Mouse (Mus musculus): ENCODE measurements at regions not wholly inside any gene's neighbourhood (a gene's known extent, or its start where the extent isn't known, plus 50 kb on each side); places are given as distances from the start of the nearest gene placed in this dataset.
A peak's percentile ranks its signal among the peaks of the same experiment; 100 is the strongest.

DNA sequence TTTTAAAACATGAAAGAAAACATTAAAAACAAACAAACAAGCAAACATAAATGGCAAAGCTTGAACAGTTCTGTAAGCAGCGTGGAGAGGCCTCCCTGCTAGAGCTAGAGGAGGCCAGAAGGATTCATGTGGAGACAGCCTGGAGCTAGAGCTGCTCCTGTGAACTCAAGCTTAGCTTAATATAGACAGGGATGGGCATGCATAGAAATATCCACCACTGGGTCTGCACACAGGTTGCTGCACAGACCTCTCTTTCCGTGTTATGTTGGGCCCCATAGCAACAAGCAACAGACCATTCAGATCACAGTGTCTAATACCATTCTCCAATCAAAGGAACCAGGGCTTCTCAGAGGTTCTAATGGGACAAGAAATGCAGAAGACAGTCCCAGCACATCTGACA, 122.9 kb upstream of the Magi3 start:
- DNase-seq (ENCODE audit: low spot score) = no peak

DNA sequence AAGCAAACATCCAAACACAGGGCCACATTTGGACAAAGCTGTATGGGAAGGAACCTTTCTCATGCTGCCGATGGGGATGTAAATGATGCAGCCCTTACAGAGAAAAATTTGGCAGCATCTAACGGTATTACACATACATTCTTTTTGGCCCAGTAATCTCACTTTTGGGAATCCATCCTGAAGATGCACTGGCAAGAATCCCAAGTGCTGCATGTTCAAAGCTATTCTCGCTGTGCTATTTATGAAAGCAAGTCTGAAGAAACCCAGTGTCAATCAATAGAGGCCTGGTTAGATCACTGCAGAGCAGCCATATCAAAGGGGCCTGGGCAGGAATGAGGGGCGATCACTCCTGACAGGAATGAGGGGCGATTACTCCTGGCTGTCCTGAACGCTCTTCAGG, 122.0 kb upstream of the Magi3 start:
- peak; percentile 30 for DNase-seq (ENCODE audit: low spot score)

DNA sequence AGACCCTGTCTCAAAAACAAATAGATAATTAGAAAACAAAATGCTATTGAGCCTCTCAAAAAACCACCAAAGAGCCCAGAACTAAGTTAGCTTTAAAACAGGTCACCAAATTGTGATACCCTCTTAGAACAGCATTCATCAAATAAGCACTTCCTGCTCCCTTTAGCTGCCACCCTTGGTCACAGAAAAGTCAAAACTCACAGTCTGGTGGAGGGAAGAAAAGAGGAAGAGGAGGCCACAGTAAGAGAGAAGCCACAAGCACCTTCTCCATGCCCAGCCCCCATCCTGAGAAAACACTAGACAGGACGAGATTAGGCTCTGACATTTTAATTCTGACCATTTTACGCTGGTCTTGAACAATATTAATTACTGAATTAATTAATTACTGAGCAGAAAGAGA, 120.2 kb upstream of the Magi3 start:
- DNase-seq (ENCODE audit: low spot score) = no peak

DNA sequence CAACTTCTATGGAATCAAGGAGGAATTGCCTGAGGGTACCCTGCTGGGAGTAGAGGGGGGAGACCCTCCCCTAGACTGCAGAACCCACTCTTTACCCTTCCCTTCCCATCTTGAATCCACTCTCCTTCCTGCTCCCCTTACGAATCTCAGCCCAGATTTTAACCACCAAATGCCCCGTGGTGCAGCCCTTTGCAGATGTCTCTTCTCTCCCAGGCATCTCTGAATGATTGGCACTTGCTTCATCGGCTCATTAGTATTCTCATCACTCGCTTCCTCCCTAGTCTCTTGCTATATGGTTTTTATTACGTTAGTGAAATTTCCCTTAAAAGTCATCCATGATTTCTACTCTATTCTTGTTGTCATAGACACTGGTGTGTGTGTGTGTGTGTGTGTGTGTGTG, 116.7 kb upstream of the Magi3 start:
- DNase-seq (ENCODE audit: low spot score) = no peak

DNA sequence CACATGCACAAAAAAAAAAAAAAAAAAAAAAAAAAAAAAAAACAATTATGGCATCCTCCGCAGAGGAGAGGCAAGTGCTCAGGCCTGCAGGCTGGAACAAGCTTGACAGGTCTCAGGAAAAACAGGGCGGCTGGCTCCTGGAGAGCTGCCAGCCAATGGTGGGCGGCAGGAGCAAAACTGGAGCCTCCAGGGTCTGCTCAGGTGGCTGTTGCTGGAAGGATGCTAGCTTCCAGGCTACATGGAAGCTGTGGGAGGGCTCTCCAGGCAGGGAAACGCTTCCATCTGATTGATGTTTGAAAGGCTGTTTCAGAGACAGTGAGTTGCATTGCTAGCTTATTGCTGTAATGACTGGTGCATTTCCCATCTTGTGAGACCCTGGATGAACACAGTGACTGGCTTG, 116.1 kb upstream of the Magi3 start:
- DNase-seq (ENCODE audit: low spot score) = no peak

DNA sequence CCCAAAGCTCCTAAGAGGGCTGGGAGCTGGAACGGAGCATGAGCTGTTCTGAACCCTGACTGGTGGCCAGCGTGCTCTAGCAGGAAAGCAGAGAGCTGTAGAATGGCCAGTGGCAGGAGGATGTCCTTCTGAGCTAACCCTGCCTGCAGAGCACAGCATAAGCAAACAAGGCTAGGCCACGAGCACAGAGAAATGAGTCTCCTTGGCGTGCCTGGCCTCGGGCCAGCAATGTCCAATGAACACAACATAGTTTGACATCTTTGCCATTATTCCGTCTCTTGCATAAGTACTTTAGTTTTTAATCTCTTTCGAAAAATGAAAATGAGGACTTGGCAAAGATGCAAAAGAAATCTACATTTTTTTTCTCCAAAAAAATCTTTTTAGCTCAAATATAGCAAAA, 114.6 kb upstream of the Magi3 start:
- no peak for DNase-seq (ENCODE audit: low spot score)

DNA sequence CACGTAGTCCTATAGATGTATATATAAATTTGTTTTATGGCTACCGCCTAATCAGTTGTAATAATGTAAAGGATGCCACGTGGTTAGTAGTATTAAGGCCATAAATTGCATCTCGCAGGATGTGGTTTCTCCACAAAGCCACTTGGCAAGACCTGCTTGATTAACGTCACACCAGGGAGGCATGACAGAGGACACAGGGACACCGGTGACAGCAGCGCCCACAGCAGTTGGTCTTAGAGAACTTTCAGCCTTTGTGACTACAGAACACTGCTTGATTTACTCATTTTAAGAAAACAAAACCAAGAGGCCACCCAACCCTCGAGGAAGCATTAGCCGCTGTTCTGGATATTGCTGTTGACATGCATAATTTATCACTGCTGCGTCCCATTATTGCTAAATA, 113.2 kb upstream of the Magi3 start:
- DNase-seq (ENCODE audit: low spot score) = no peak

DNA sequence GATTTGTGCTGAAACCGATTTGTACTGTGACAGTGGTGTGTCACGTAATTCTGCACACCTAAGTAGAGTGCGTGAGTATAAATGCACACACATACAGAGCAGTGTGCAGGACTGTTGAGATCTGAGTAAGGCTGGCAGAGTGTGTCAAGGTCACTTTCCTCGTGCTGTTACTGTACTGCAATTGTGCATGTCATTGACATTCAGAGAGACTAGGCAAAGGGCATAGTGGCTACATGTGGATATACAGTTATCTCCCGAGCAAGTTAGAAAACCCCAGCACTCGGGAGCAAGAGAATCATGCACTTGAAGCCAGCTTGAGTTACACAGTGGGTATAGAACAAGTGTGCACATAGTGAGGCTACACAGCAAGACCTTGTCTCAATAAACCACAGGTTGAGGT, 110.5 kb upstream of the Magi3 start:
- DNase-seq (ENCODE audit: low spot score) = no peak

DNA sequence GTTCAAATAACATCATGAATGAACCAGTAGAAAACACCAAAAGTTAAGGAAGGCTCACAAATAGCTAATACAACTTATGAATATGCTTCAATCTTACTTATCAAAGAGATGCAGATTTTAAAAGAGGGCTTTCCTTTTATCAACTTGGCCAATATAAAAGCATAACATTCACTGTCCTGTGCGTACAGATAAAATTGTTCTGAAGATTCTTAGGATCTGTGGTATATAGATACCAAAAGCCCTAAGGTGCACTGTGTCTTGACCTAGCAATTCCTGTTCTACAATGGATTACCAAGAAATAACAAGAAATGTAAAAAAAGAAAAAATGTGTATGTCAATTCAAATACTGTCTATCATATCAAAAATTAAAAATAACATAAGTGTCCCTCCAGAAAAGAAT, 107.7 kb upstream of the Magi3 start:
- no peak for DNase-seq (ENCODE audit: low spot score)

DNA sequence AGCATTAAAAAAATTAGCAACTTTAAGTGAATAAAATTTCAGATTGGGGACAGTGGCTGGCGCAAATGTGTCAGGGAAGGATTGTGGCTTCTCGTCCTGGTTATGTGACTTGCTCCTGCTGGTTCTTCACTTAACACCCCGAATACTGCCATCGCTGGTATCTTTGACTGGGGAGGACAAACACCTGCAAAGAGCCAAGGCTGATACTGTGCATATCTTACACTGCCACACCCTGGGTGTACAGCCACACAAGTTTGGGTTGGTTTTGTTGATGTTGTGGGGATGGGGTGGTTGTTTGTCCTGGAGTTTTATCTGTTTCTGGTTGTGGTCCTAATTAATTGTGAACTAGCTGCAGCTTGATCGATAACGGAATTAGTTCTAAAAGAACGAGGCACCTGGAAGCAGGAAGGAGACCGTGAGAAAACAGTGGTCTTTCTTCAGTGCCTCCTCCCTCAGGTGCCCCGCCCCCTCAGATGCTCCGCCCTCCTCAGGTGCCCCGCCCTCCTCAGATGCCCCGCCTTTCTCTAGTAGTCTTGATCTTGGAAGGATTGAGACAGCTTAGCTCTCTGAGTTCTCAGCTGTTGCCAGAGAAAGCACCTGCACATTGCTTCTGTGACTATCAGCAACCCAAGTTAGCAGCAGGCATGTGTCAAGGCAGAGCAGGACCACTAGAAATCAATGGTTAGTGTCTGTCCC, 107.0 kb upstream of the Magi3 start:
- DNase-seq (ENCODE audit: low spot score) = no peak

DNA sequence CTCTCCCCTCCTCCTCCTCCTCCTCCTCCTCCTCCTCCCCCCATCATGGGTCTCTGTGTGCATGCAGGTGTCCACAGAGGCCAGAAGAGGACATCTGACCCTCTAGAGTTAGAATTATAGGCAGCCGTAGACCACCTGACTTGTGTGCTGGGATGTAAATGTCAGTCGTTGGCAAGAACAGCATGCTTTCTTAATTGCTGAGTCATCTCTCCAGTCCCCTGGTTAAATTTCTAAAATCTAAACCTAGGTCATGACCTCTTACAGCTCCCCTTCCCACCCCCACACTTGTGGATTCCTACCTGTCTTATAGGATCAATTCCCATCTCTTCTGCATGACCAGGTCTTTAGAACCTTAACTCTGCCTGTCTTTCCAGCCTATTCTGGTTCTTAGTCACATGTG, 102.4 kb upstream of the Magi3 start:
- no peak for DNase-seq (ENCODE audit: low spot score)

DNA sequence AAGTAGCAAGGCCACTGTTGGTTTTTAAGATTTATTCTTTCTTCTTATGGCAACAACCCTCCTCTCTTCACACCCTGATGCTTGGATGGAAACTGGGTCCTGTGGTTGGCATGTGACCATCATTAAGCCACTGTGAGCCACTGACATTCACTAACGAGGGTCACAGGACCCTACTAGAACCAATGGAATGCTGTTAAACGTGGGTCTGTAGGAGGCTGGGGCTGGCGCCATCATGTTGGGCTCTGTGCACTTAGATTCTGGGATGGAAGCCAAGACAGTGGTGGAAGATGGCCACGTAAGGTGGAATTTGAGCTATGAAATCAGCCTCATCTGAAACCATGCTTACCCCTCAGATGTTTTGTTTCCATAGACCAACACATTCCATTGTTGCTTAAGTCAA, 100.2 kb upstream of the Magi3 start:
- DNase-seq (ENCODE audit: low spot score) = no peak

DNA sequence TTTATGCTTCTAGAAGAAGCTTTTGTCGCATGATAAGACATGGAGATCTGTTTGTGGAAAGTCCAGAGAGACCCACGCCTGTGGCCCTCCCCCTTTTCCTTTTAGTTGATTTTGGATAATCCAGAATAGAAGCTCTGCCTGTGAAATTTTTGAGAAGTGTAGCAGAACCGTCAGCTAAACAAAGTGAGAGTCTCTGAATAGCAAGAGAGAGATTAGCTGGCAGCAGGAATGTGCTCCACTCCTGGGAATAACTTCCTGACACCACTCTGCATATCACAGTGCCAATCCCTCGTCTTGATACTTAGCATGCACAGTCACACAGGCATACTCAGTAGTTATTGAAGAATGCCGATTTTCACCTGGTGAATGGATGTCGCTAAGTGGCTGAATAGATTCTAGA, 99.2 kb upstream of the Magi3 start:
- DNase-seq (ENCODE audit: low spot score) = no peak

DNA sequence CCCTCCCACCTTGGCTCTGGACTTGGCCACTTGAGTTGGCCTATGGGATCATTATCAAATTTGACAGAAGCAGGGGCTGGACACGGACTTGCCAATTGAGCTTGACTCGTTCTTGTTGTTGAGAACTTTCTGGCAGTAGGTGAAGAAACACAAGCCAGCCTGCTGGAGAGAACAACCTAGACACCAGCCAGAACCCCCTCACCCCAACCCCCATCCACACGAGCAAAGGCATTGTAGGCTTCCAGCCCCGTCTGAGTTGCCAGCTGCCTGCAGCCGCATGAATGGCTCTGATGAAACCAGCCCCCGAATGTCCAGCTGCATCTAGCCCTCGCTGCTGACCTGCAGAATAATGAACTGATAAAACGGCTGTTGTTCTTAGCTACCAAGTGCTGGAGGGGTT, 98.7 kb upstream of the Magi3 start:
- no peak for DNase-seq (ENCODE audit: low spot score)

DNA sequence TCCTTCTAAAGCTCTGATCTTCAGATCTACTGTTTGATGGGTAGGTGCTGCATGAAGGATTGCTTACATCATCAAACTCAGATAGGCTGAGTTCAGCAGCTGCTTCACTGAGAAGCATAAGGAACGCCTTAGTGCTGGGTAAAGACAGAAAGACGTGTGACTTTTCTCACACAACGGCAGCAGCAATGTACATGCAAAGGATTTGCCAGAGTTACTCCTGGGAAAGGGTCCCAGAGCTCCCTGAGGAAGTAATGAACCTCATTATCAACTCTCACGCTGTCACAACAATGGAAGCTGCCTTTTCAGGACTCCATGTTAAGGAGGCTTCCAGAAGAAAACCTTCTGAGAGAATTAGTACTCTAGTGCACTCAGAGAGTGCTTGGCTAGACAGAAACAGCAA, 97.4 kb upstream of the Magi3 start:
- no peak for DNase-seq (ENCODE audit: low spot score)

DNA sequence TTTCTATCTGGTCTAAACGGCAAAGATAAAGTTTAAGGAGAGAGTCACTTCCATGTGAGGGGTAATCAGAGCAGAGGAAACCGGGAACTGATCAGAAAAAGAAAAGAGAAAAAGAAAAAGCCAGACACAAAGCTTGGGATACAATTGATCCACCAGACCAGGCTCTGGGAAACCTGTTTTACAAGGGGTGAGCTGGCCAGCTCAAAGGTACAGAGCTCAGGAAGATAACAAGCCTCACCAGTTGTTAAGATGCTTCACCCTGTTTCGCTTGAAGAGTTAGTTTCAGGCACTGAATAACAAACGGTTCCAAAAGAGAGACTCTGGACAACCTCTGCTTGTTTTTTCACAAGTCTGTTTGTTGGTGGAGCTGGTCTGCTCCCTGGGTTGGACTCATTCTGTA, 92.9 kb upstream of the Magi3 start:
- DNase-seq (ENCODE audit: low spot score) = no peak

DNA sequence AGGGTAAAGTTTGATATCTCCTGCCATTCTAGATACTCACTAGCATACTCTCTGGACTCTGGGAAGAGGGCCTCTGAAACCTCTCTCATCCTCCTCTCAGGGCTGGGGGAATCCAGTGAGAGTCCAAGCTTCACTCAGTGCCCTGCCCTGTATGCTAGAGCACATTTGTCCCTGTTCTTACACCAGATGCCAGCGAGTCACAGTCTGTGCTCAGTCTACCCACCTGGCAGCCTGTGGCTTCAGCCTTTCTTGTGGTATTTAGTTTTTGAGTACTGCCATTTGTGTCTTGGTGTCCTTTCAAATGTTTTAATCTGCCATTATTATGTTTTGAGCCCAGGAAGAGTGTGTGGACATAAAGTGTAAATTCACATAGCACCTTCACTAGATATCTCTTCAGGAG, 86.8 kb upstream of the Magi3 start:
- no peak for DNase-seq (ENCODE audit: low spot score)

DNA sequence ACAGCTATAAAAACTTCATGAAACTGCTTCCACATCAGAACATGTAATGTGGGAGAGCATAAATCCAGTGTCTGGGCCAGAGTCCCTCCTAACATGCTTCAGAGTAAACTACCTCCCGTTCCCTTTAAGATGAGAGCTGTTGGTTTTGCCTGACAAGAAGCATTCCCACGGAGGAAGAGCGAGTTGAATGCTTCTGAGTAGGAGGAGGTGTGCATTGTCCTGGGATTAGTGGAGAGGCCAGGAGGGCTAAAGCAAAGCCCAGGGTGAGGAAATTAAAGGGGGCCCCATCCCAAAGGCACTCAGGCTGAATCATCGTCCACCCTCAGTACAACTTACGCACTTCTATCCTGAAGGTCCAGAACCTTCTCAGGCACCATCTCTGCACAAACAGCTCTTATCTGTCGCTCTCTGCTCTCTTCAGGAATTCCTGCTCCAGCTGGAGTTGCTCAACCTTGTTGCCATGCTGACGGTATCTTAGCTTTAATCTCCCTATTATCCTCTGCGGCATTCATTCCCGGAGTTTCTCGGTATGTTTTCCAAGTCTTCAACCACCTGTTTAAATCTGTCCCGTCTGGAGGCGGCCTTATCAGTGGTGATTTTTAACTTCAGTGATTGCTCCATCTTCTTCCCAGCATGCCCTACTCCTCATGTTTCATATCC, 85.9 kb upstream of the Magi3 start:
- DNase-seq (ENCODE audit: low spot score) = no peak

DNA sequence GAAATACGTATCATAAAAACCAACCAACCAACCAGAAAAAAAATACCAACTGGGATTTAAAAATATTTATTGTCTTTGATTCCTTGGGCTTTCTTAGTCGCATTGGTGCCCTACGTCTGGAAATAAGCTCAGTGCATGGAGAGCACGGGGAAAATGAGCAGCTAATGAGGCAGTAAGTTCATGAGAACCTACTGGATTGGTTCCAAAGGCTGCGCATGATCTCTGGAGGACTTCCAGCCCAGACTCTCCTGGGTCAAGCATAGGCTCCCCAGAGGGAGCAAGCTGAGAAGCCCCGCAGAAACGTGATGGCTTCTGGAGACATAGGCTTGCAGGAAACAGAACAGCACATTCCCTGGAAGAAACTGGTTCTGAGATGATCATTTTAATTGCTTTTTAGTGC, 83.4 kb upstream of the Magi3 start:
- no peak for DNase-seq (ENCODE audit: low spot score)

DNA sequence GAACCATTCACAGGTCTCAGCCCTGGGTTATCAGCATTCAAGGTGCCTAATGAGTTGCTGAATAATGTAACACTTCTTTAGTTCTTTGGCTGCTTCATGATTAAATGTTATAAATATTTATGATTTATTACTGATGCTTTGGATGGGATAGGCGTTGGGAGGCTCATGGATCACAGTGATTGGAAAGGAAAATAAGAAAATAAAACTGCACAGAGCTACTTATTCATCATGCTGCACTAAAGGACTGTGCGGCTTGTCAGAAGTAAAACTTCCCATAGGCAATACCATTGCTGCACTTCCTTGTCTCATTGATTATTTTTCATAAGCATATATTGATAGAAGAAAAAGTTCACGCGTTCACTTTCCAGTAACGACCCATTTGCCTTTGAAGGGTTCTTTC, 80.0 kb upstream of the Magi3 start:
- no peak for DNase-seq (ENCODE audit: low spot score)

DNA sequence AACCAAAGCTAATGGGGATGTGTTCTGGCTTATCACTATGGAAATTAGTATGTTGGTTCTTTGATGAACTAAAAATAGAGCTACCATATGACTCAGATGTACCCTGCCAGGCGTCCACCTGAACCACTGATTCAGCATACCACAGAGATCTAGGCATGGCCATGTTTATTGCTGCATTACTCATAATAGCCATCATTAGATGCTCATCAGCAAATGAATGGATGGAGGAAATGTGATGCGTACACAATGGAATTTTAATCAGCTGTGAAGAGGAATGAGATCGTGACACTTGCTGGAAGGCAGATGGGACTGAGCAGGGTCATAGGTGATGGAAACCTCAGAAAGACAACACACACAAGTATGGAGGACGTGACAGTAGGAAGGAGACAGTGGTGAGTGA, 78.7 kb upstream of the Magi3 start:
- no peak for DNase-seq (ENCODE audit: low spot score)

DNA sequence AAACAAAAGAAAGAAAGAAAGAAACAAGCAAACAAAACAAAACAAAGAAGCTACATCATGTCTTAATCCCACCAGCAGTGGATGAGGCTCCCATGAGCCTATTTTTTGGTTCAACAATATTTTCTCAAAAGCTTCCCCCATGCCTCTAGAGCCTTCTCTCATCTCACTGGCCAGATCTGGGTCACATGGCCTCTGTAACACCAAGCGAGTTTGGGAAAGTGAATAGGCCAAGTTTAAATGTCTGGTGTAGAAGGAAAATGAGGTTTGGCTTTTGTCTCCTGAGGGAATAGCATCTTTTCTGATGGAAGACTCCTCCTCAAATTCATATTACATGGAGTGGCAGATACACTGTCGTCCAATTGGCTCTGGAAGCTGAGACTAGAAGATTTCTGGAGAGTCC, 78.2 kb upstream of the Magi3 start:
- DNase-seq (ENCODE audit: low spot score) = no peak

DNA sequence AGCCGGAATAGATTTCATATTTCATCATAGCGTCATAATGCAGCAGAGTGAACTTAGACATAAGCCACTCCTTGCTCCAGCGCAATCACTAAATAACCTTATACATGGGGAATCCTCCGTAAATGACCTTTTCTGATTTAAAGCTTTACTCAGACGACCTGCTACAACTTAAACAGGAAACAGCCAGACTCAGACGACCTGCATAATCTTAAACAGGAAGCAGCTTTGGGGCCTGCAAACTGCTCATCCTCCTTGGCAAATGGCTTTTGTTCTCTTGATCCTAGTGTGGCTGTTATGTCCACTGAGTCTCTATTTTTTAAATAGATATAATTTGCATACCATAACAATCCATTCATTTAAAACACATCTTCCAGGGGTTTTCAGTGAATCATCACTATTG, 76.9 kb upstream of the Magi3 start:
- DNase-seq (ENCODE audit: low spot score) = no peak

DNA sequence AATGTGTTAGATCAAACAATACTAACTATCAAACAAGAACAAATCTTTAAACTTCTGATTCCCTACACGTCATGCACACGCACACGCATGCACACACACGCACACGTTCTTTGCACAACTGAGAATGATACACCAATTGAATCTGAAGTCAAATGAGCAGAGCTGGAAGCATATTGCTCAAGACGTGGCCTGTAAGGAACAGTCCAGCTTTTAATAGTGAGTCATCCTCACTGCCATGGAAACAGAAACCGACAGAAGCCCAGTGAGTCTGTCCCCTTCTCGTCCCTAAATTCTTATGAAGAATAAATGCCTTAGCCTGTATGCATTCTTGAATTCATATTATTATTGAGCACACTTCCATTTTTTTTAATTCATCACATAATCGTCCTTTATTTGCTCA, 75.7 kb upstream of the Magi3 start:
- no peak for DNase-seq (ENCODE audit: low spot score)
